Mouse (Mus musculus) intestine, postnatal 0 days (tissue): ENCODE data around the gene Cd180. TPM values are rescaled to one million over a fixed set of nuclear protein-coding genes. Genes with fewer than 3 reads are reported as not detected.

ENCODE experiments used
- ATAC-seq: fragments of 200-750 bp; cut with Nextera tagmentation; 2 replicates; pipeline ENCODE4 v1.8.0; 2017; ENCODE audit warnings: mild to moderate bottlenecking, moderate TSS enrichment, moderate library complexity
- H3K27ac ChIP-seq: fragments of 300-500 bp; sonication (generic); 2 replicates; pipeline ENCODE4 v1.5.1; 2014; ENCODE audit warnings: mild to moderate bottlenecking, low read depth, low read length, moderate library complexity
- H3K27me3 ChIP-seq: fragments of 300-500 bp; sonication (generic); replicated peaks from 2 replicates; pipeline ENCODE4 v1.6.1; 2014; ENCODE audit warnings: low read length, mixed read lengths; ENCODE audit not compliant: control insufficient read depth, insufficient read depth
- H3K36me3 ChIP-seq: fragments of 300-500 bp; sonication (generic); 2 replicates; pipeline ENCODE4 v1.6.1; 2014; ENCODE audit warnings: mild to moderate bottlenecking, moderate library complexity; ENCODE audit not compliant: control insufficient read depth, insufficient read depth
- H3K4me1 ChIP-seq: fragments of 300-500 bp; sonication (generic); replicated peaks from 2 replicates; pipeline ENCODE4 v1.6.1; 2014; ENCODE audit warnings: antibody characterized with exemption, low read length, mixed read lengths; ENCODE audit not compliant: control insufficient read depth, insufficient read depth
- H3K4me2 ChIP-seq: fragments of 300-500 bp; sonication (generic); replicated peaks from 2 replicates; pipeline ENCODE4 v1.6.1; 2014; ENCODE audit warnings: low read depth, mild to moderate bottlenecking, moderate library complexity
- H3K4me3 ChIP-seq: fragments of 300-500 bp; sonication (generic); 2 replicates; pipeline ENCODE4 v1.5.1; 2014; ENCODE audit warnings: low read depth, low read length
- H3K9ac ChIP-seq: fragments of 300-500 bp; sonication (generic); 2 replicates; pipeline ENCODE4 v1.6.1; 2014; ENCODE audit warnings: mild to moderate bottlenecking, low read depth, low read length
- H3K9me3 ChIP-seq: fragments of 300-500 bp; sonication (generic); 2 replicates; pipeline ENCODE4 v1.6.1; 2016; ENCODE audit warnings: mixed run types; ENCODE audit not compliant: control insufficient read depth
- CTCF ChIP-seq: sonication (generic); IDR thresholded peaks from 2 replicates; pipeline ENCODE4 v1.5.1; 2016; ENCODE audit warnings: low read depth, mild to moderate bottlenecking, control low read depth, antibody characterized with exemption, moderate library complexity
- WGBS: fragments of 180-500 bp; shearing (Covaris S2); extraction: QIAGEN DNeasy Blood & Tissue Kit; methylation state at CpG from one replicate; pipeline ENCODE4 v1.1.7; 2014; 5-methylcytosine and 5-hydroxymethylcytosine counted together
- polyA plus RNA-seq: library from polyadenylated mRNA; unstranded; fragments of >200 nt; fragmentation: Nextera tagmentation; extraction: Ambion mirVana; gene quantifications from 2 replicates; pipeline ENCODE4 v1.2.1, GENCODE M21; 2015

Gene Cd180
- polyA plus RNA-seq, 1 experiment from 2014 or later, result 0.31 TPM

- Histone ChIP-seq H3K4me1 (no peaks in the 10 kb centered on the region), H3K27me3 (no peaks in the 10 kb centered on the region), H3K36me3 (peaks cover 31% of the 10 kb centered on the region), H3K27ac (no peak overlapping the region), H3K4me3 (no peak overlapping the region), H3K9me3 (no peaks in the 10 kb centered on the region), H3K9ac (no peak overlapping the region), H3K4me2 (no peak overlapping the region)
- no peak for ATAC-seq
- TF ChIP-seq CTCF, result no peak
- 91% methylated on average over 3 of the region's 3 CpGs for WGBS
Observed at GRCm38 (mm10) chr13:102745270-102745600, 51.9 kb downstream of the Cd180 start.

- H3K27ac ChIP-seq, result no peak overlapping the region
- H3K36me3 ChIP-seq, result peaks cover 37% of the 10 kb centered on the region
- 86% methylated on average over 9 of the region's 9 CpGs for WGBS
- no peak overlapping the region for H3K9ac ChIP-seq
- H3K27me3 ChIP-seq, result no peaks in the 10 kb centered on the region
- H3K4me3 ChIP-seq, result no peak overlapping the region
- ATAC-seq, result no peak
- no peaks in the 10 kb centered on the region for H3K4me1 ChIP-seq
- no peaks in the 10 kb centered on the region for H3K9me3 ChIP-seq
- H3K4me2 ChIP-seq, result no peak overlapping the region
- no peak for TF ChIP-seq CTCF
Observed at GRCm38 (mm10) chr13:102745626-102746342, 52.4 kb downstream of the Cd180 start.

GRCm38 (mm10) chr13:102746803-102747561, 53.6 kb downstream of the Cd180 start:
- Histone ChIP-seq H3K9ac (no peak overlapping the region), H3K27ac (no peak overlapping the region), H3K4me3 (no peak overlapping the region), H3K9me3 (no peaks in the 10 kb centered on the region), H3K4me2 (no peak overlapping the region), H3K36me3 (peaks cover 33% of the 10 kb centered on the region), H3K27me3 (no peaks in the 10 kb centered on the region), H3K4me1 (no peaks in the 10 kb centered on the region)
- no peak for ATAC-seq
- no peak for TF ChIP-seq CTCF
- WGBS, result 84% methylated on average over 17 of the region's 17 CpGs

GRCm38 (mm10) chr13:102749194-102749593, 55.8 kb downstream of the Cd180 start:
- Histone ChIP-seq H3K4me3 (no peak overlapping the region), H3K4me1 (no peaks in the 10 kb centered on the region), H3K9ac (no peak overlapping the region), H3K9me3 (no peaks in the 10 kb centered on the region), H3K27me3 (no peaks in the 10 kb centered on the region), H3K27ac (no peak overlapping the region), H3K36me3 (peaks cover 30% of the 10 kb centered on the region), H3K4me2 (no peak overlapping the region)
- ATAC-seq, result no peak
- WGBS, result 61% methylated on average over 6 of the region's 6 CpGs
- TF ChIP-seq CTCF, result no peak

- ATAC-seq, result no peak
- WGBS, result 81% methylated on average over 10 of the region's 10 CpGs
Observed at GRCm38 (mm10) chr13:102749891-102750290, 56.5 kb downstream of the Cd180 start.

GRCm38 (mm10) chr13:102753714-102754556, 60.6 kb downstream of the Cd180 start:
- Histone ChIP-seq H3K27me3 (no peaks in the 10 kb centered on the region), H3K9ac (no peak overlapping the region), H3K36me3 (peaks cover 55% of the 10 kb centered on the region), H3K4me3 (no peak overlapping the region), H3K4me2 (no peak overlapping the region), H3K9me3 (no peaks in the 10 kb centered on the region), H3K4me1 (no peaks in the 10 kb centered on the region), H3K27ac (no peak overlapping the region)
- WGBS, result 80% methylated on average over 19 of the region's 19 CpGs
- TF ChIP-seq CTCF, result no peak
- ATAC-seq, result no peak

More at GRCm38 (mm10) chr13:102749891-102750290, 56.5 kb downstream of the Cd180 start:
- Histone ChIP-seq H3K9me3 (no peaks in the 10 kb centered on the region), H3K4me3 (no peak overlapping the region), H3K27ac (no peak overlapping the region), H3K4me1 (no peaks in the 10 kb centered on the region), H3K36me3 (peaks cover 35% of the 10 kb centered on the region), H3K27me3 (no peaks in the 10 kb centered on the region), H3K4me2 (no peak overlapping the region), H3K9ac (no peak overlapping the region)
- no peak for TF ChIP-seq CTCF
